Mouse (Mus musculus) liver, adult 2 months (tissue): ENCODE measurements at regions not wholly inside any gene's neighbourhood (a gene's known extent, or its start where the extent isn't known, plus 50 kb on each side); places are given as distances from the start of the nearest gene placed in this dataset.

Experiments
- DNase-seq: peaks from one replicate; pipeline ENCODE4 v3.0.0-alpha.2; 2011; ENCODE audit warnings: low read depth, low spot score; ENCODE audit errors: extremely low read depth
- H3K27ac ChIP-seq: fragments of 200-500 bp; replicated peaks from 2 replicates; pipeline ENCODE4 v1.5.1; 2012; ENCODE audit warnings: low read depth, mild to moderate bottlenecking, control low read depth, inconsistent platforms, low read length; ENCODE audit not compliant: insufficient read depth
- H3K27me3 ChIP-seq: fragments of 200-500 bp; 2 replicates; pipeline ENCODE4 v1.6.1; 2012; ENCODE audit warnings: mild to moderate bottlenecking, moderate library complexity, low read length, inconsistent platforms; ENCODE audit not compliant: control insufficient read depth, insufficient read depth
- H3K36me3 ChIP-seq: fragments of 200-500 bp; 2 replicates; pipeline ENCODE4 v1.6.1; 2012; ENCODE audit warnings: low read length, inconsistent platforms; ENCODE audit not compliant: control insufficient read depth, insufficient read depth
- H3K4me1 ChIP-seq: fragments of 200-500 bp; 2 replicates; pipeline ENCODE4 v1.6.1; 2011; ENCODE audit warnings: low read length; ENCODE audit not compliant: control insufficient read depth, insufficient read depth
- H3K4me3 ChIP-seq: fragments of 200-500 bp; 2 replicates; pipeline ENCODE4 v1.5.1; 2011; ENCODE audit warnings: low read depth, mild to moderate bottlenecking, control low read depth, low read length, moderate library complexity; ENCODE audit not compliant: insufficient read depth
- H3K79me2 ChIP-seq: fragments of 200-500 bp; 2 replicates; pipeline ENCODE4 v1.6.1; 2012; ENCODE audit warnings: inconsistent platforms, mild to moderate bottlenecking, low read length, moderate library complexity; ENCODE audit not compliant: control insufficient read depth, insufficient read depth
- H3K9ac ChIP-seq: fragments of 200-500 bp; 2 replicates; pipeline ENCODE4 v1.6.1; 2012; ENCODE audit warnings: low read depth, mild to moderate bottlenecking, control low read depth, inconsistent platforms, low read length
- CTCF ChIP-seq: fragments of 200-500 bp; IDR thresholded peaks from 2 replicates; pipeline ENCODE4 v1.5.1; 2011; ENCODE audit warnings: low read depth, low read length, control low read depth
- POLR2A ChIP-seq: fragments of 200-500 bp; IDR thresholded peaks from 2 replicates; pipeline ENCODE4 v1.6.1; 2011; ENCODE audit warnings: low read length, control low read depth; ENCODE audit not compliant: insufficient read depth; ENCODE audit errors: extremely low read depth
- WGBS: fragments of 180-500 bp; shearing (Covaris S2); methylation state at CpG from one replicate; pipeline ENCODE4 v1.1.7; 2018; 5-methylcytosine and 5-hydroxymethylcytosine counted together

DNA sequence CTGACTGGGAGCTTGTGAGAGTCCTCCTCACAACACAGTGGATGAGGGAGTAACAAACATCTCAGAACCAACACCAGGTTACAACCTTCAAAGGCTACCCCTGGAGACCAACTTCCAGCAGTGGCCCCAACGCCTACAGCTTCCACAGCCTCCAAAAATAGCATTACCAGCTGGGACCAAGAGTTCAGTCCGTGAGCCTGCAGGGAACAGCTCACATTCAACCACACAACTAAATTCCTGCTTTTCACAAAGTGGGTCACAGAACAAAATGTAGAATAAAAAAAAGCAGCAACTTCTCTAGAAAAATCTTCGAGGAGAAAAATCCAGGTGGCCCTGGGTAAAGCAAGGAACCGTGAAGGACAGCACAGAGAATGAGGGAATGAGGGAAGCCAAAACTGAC, 485.0 kb upstream of the Atp11b start:
- no peak for TF ChIP-seq CTCF
- no peak for TF ChIP-seq POLR2A
- no peak for DNase-seq
- no peaks in the 10 kb centered on the region for H3K4me1 ChIP-seq
- no peak overlapping the region for H3K4me3 ChIP-seq
- no peak overlapping the region for H3K27ac ChIP-seq
- no peaks in the 10 kb centered on the region for H3K79me2 ChIP-seq
- WGBS = 60% methylated on average over 4 of the region's 4 CpGs
- H3K9ac ChIP-seq = no peak overlapping the region
- H3K27me3 ChIP-seq = no peaks in the 10 kb centered on the region
- H3K36me3 ChIP-seq = no peaks in the 10 kb centered on the region

DNA sequence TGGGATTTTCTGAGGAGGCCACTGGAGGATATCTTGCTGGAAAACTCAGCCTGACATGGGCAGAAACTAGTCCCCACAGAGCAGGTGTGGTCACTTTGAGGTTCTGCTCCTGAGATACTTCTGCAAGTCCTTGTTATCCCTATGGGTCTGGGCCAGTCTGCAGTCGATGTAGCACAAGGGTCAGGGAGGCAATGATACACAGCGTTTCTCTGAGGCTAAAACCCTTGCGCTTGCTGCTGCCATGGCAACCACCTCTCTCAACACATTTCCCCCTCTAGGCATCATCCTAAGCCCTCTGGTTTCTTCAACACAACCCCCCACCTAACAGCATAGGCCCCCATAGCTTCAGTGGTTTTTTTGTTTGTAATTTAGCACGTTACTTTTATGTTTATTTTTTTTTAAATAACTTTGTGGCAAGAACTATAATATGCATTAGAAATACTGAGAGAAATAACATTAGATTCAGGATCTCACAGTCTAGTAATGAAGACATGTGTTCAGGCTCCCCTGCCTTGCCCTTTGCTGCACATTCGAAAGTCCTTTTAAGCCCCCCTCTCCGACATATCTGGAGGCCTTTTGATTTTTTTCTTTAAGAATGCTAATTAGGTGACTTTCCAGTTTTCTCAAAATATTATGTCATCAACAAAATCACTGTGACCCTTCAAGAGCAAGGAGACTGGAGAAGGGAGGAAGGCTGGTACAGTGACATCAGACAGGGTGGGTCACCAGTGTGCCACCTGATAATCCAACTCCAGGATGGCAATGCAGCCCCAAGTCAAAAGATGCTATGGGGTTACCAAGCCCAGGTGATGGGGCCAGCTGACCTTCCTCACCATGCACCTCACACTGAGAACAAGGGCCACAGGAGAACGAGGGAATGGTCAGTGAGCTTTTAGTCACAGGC, 483.7 kb upstream of the Atp11b start:
- TF ChIP-seq POLR2A = no peak
- TF ChIP-seq CTCF = no peak
- H3K79me2 ChIP-seq = no peaks in the 10 kb centered on the region
- H3K9ac ChIP-seq = no peak overlapping the region
- no peak overlapping the region for H3K4me3 ChIP-seq
- H3K4me1 ChIP-seq = no peaks in the 10 kb centered on the region
- H3K27ac ChIP-seq = no peak overlapping the region
- no peaks in the 10 kb centered on the region for H3K27me3 ChIP-seq
- H3K36me3 ChIP-seq = no peaks in the 10 kb centered on the region
- no peak for DNase-seq
- WGBS = 69% methylated on average over 7 of the region's 7 CpGs

DNA sequence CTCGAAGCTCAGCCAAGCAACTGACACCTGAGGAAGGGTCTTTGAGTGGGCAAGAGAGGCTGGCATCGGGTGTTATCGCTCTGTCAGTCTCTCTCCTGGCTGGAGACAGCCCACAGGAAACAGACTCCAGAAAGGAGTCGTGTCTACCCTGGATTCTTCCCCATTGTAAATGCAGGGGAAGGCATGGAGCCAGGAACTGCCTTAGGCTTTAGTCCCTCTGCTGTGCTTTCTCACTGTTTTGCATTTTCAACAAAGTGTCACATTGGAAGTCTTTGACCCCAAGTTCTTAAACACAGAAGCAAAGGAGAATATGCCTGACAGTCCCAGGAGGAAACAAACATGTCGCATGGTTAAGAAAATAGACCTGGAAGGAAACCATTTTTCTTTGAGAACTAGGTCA, 480.4 kb upstream of the Atp11b start:
- no peaks in the 10 kb centered on the region for H3K27me3 ChIP-seq
- WGBS = 65% methylated on average over 5 of the region's 5 CpGs
- DNase-seq = no peak
- no peak overlapping the region for H3K27ac ChIP-seq
- H3K9ac ChIP-seq = no peak overlapping the region
- no peaks in the 10 kb centered on the region for H3K79me2 ChIP-seq
- H3K4me3 ChIP-seq = no peak overlapping the region
- no peak for TF ChIP-seq POLR2A
- TF ChIP-seq CTCF = no peak
- H3K36me3 ChIP-seq = no peaks in the 10 kb centered on the region
- H3K4me1 ChIP-seq = no peaks in the 10 kb centered on the region

DNA sequence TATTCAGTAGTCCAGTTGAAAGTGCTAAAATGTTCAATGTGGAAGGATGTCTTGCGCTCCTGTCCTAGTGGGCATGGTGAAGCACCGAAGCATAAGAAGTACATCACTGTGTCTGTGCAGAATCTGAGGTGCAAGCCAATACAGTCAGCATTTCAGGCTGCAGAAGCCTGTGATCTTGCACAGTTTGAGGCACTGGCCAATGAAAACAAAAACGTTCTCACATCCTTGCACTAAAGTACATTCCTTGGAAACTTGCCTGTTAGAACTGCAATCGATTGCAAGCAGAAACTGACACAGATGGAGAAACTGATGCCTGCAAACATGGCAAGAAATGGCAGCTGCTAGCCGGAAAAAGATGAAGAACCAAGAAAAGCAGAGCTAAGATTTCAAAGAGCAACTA, 472.9 kb upstream of the Atp11b start:
- 70% methylated on average over 5 of the region's 5 CpGs for WGBS
- TF ChIP-seq POLR2A (no peak), CTCF (no peak)

DNA sequence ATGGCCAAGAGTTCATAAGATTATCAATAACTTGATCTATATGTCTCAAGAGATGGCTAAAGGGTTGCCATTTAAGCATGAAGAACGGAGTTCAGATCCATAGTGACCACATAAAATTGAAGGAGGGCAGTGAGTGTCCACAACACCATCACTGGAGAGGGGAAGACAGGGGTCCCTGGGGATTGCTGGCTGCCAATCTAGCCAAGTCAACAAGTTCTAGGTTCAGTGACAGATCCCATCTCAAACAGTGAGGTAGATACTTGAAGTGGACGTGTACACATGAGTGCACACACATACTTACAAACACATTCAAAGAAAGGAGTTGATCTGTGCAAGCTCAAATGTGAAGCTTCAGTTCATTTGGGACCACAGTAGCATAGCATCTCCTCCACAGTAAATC, 471.8 kb upstream of the Atp11b start:
- no peak overlapping the region for H3K9ac ChIP-seq
- H3K27ac ChIP-seq = no peak overlapping the region
- no peaks in the 10 kb centered on the region for H3K36me3 ChIP-seq
- H3K79me2 ChIP-seq = no peaks in the 10 kb centered on the region
- DNase-seq = no peak
- no peaks in the 10 kb centered on the region for H3K27me3 ChIP-seq
- WGBS = 89% methylated on average over 2 of the region's 2 CpGs
- no peak overlapping the region for H3K4me3 ChIP-seq
- no peaks in the 10 kb centered on the region for H3K4me1 ChIP-seq
- TF ChIP-seq CTCF (no peak), POLR2A (no peak)

More for the DNA sequence above, 472.9 kb upstream of the Atp11b start:
- DNase-seq = no peak
- no peaks in the 10 kb centered on the region for H3K27me3 ChIP-seq
- no peaks in the 10 kb centered on the region for H3K79me2 ChIP-seq
- no peaks in the 10 kb centered on the region for H3K36me3 ChIP-seq
- H3K4me3 ChIP-seq = no peak overlapping the region
- H3K9ac ChIP-seq = no peak overlapping the region
- no peaks in the 10 kb centered on the region for H3K4me1 ChIP-seq
- no peak overlapping the region for H3K27ac ChIP-seq

DNA sequence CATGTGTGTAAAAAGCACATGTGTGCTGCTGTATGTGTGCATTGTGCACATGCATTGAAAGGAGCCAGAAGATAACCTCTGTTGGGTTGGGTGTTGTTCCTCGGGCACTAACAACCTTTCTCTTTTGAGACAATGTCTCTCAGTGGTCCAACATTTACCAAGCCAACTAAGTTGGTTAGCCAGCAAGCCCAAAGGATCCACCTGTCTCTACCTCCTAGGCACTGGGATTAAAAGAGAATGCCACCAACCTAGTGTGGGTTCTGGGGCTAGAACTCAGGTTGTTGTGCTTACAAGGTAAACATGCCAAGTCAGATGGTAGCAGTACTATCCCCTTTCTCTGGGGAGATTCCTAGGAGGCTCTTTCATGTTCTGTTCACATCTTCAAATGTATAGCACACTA, 459.1 kb upstream of the Atp11b start:
- WGBS = 76% methylated on average over 1 of the region's 1 CpGs
- Histone ChIP-seq H3K79me2 (no peaks in the 10 kb centered on the region), H3K36me3 (no peaks in the 10 kb centered on the region), H3K27me3 (no peaks in the 10 kb centered on the region), H3K4me3 (no peak overlapping the region), H3K27ac (no peak overlapping the region), H3K9ac (no peak overlapping the region), H3K4me1 (no peaks in the 10 kb centered on the region)
- TF ChIP-seq CTCF (no peak), POLR2A (no peak)
- no peak for DNase-seq
